Mouse (Mus musculus) bone marrow, adult 2 months (tissue): Measurements from ENCODE around the gene Nutf2-ps1. TPM values are rescaled to one million over a fixed set of nuclear protein-coding genes. Genes with fewer than 3 reads are reported as not detected.

Source experiments
- H3K27ac ChIP-seq: fragments of 200-500 bp; 2 replicates; pipeline ENCODE4 v1.5.1; 2012; ENCODE audit warnings: low read depth, mild to moderate bottlenecking, control low read depth, inconsistent platforms, low read length; ENCODE audit not compliant: control insufficient read depth, poor library complexity, insufficient read depth
- H3K4me1 ChIP-seq: fragments of 200-500 bp; 2 replicates; pipeline ENCODE4 v1.6.1; 2011; ENCODE audit warnings: low read length; ENCODE audit not compliant: control insufficient read depth, insufficient read depth
- H3K4me3 ChIP-seq: fragments of 200-500 bp; replicated peaks from 2 replicates; pipeline ENCODE3; 2011; ENCODE audit warnings: mild to moderate bottlenecking, low read depth, low read length, control low read depth; ENCODE audit not compliant: control insufficient read depth
- CTCF ChIP-seq: fragments of 200-500 bp; IDR thresholded peaks from 2 replicates; pipeline ENCODE4 v1.5.1; 2011; ENCODE audit warnings: low read length, control low read depth; ENCODE audit not compliant: control insufficient read depth, insufficient read depth
- POLR2A ChIP-seq: fragments of 200-500 bp; IDR thresholded peaks from 2 replicates; pipeline ENCODE4 v1.6.1; 2011; ENCODE audit warnings: low read depth, mild to moderate bottlenecking, control low read depth, low read length, borderline replicate concordance; ENCODE audit not compliant: control insufficient read depth
- WGBS: fragments of 180-500 bp; shearing (Covaris S2); methylation state at CpG from one replicate; pipeline ENCODE4 v1.1.7; 2018; 5-methylcytosine and 5-hydroxymethylcytosine counted together
- polyA plus RNA-seq: library from polyadenylated mRNA; stranded (reverse); fragments of >200 nt; gene quantifications from 2 replicates; pipeline ENCODE4 v1.2.4, GENCODE M21; 2011; ENCODE audit warnings: low replicate concordance; ENCODE audit not compliant: missing spikeins, insufficient read depth, insufficient read length

Nutf2-ps1 gene
- polyA plus RNA-seq, 1 experiment, result 23.5 TPM

GRCm38 (mm10) chr19:53544923-53545561 lies 43.8 kb downstream of the Nutf2-ps1 start:
- no peak for TF ChIP-seq POLR2A
- no peak for TF ChIP-seq CTCF
- H3K27ac ChIP-seq, result no peak overlapping the region
- H3K4me1 ChIP-seq, result peaks cover 5% of the 10 kb centered on the region; the same call in 1 of the 2 replicates
- H3K4me3 ChIP-seq, result no peak overlapping the region
- 17% methylated on average over 4 of the region's 4 CpGs for WGBS

GRCm38 (mm10) chr19:53543602-53544001 lies 45.3 kb downstream of the Nutf2-ps1 start:
- no peak overlapping the region for H3K27ac ChIP-seq
- no peak overlapping the region for H3K4me3 ChIP-seq
- TF ChIP-seq POLR2A, result no peak
- no peak for TF ChIP-seq CTCF
- peaks cover 5% of the 10 kb centered on the region; the same call in 1 of the 2 replicates for H3K4me1 ChIP-seq
- WGBS, result 77% methylated on average over 5 of the region's 5 CpGs

- H3K4me3 ChIP-seq, result no peak overlapping the region
- peaks cover 3% of the 10 kb centered on the region; the same call in 1 of the 2 replicates for H3K4me1 ChIP-seq
- TF ChIP-seq CTCF, result no peak
- no peak for TF ChIP-seq POLR2A
- no peak overlapping the region for H3K27ac ChIP-seq
- WGBS, result 71% methylated on average over 3 of the region's 3 CpGs
These were observed 49.6 kb downstream of the Nutf2-ps1 start for GRCm38 (mm10) chr19:53539296-53539695.

GRCm38 (mm10) chr19:53538796-53539195 lies 50.1 kb downstream of the Nutf2-ps1 start:
- 30% methylated on average over 5 of the region's 5 CpGs for WGBS
- TF ChIP-seq POLR2A, result no peak
- no peak for TF ChIP-seq CTCF
- no peak overlapping the region for H3K4me3 ChIP-seq
- H3K4me1 ChIP-seq, result peaks cover 3% of the 10 kb centered on the region; the same call in 1 of the 2 replicates
- no peak overlapping the region for H3K27ac ChIP-seq

Other genes starting within 250 kb of the Nutf2-ps1 start
- not detected in 2 replicates for gene Gm10197, start 217.3 kb downstream of the Nutf2-ps1 start, polyA plus RNA-seq
- 28.2 and 41.2 TPM in 2 replicates for gene Smndc1, start 198.5 kb downstream of the Nutf2-ps1 start, polyA plus RNA-seq
- 4.4 and 9.7 TPM in 2 replicates for gene Dusp5, start 60.0 kb downstream of the Nutf2-ps1 start, polyA plus RNA-seq
- 41.5 and 52.3 TPM in 2 replicates for gene Smc3, start 11.3 kb upstream of the Nutf2-ps1 start, polyA plus RNA-seq
- 0.20 TPM in 1 of 2 replicates, not detected in the other for gene Rbm20, start 88.2 kb upstream of the Nutf2-ps1 start, polyA plus RNA-seq